Mouse (Mus musculus) hindbrain, postnatal 0 days (tissue): ENCODE data around the gene Hadha. TPM values are rescaled to one million over a fixed set of nuclear protein-coding genes. Genes with fewer than 3 reads are reported as not detected.

Experiments used
- ATAC-seq: fragments of 200-750 bp; cut with Nextera tagmentation; 2 replicates; pipeline ENCODE4 v1.8.0; 2017; ENCODE audit warnings: mild to moderate bottlenecking, moderate TSS enrichment, moderate library complexity
- DNase-seq: peaks from one replicate; pipeline ENCODE4 v3.0.0-alpha.2; 2015; ENCODE audit warnings: low spot score
- H3K27ac ChIP-seq: fragments of 300-500 bp; sonication (generic); 2 replicates; pipeline ENCODE4 v1.5.1; 2014; ENCODE audit warnings: mild to moderate bottlenecking
- H3K27me3 ChIP-seq: fragments of 300-500 bp; sonication (generic); 2 replicates; pipeline ENCODE4 v1.6.1; 2014; ENCODE audit warnings: low read length, mixed read lengths; ENCODE audit not compliant: insufficient read depth
- H3K36me3 ChIP-seq: fragments of 300-500 bp; sonication (generic); 2 replicates; pipeline ENCODE4 v1.6.1; 2014; ENCODE audit warnings: low read length, mixed read lengths; ENCODE audit not compliant: insufficient read depth
- H3K4me1 ChIP-seq: fragments of 300-500 bp; sonication (generic); 2 replicates; pipeline ENCODE4 v1.6.1; 2014; ENCODE audit warnings: antibody characterized with exemption, low read length, mixed read lengths; ENCODE audit not compliant: insufficient read depth
- H3K4me2 ChIP-seq: fragments of 300-500 bp; sonication (generic); 2 replicates; pipeline ENCODE4 v1.6.1; 2014; ENCODE audit warnings: low read depth, mild to moderate bottlenecking, low read length, moderate library complexity, mixed read lengths
- H3K4me3 ChIP-seq: fragments of 300-500 bp; sonication (generic); 2 replicates; pipeline ENCODE4 v1.5.1; 2014; ENCODE audit warnings: low read length
- H3K9ac ChIP-seq: fragments of 300-500 bp; sonication (generic); replicated peaks from 2 replicates; pipeline ENCODE4 v1.6.1; 2014; ENCODE audit warnings: mild to moderate bottlenecking, low read length, moderate library complexity, mixed read lengths
- H3K9me3 ChIP-seq: fragments of 300-500 bp; sonication (generic); 2 replicates; pipeline ENCODE4 v1.6.1; 2016; ENCODE audit warnings: low read length, mixed read lengths
- CTCF ChIP-seq: IDR thresholded peaks from 2 replicates; pipeline ENCODE4 v1.5.1; 2016; ENCODE audit warnings: antibody characterized with exemption, control low read depth, low read depth
- WGBS: fragments of 180-500 bp; shearing (Covaris S2); extraction: QIAGEN DNeasy Blood & Tissue Kit; methylation state at CpG from one replicate; pipeline ENCODE4 v1.1.7; 2014; 5-methylcytosine and 5-hydroxymethylcytosine counted together
- microRNA counts: library from miRNA; unstranded; fragments of <30 nt; microRNA quantifications from one replicate; lab custom pipeline; 2015
- microRNA-seq, 2 experiments: library from miRNA; unstranded; fragments of <30 nt; microRNA quantifications; one replicate each; pipeline ENCODE4; 2016
- polyA plus RNA-seq: library from polyadenylated mRNA; unstranded; fragments of >200 nt; fragmentation: Nextera tagmentation; extraction: Ambion mirVana; gene quantifications from 2 replicates; pipeline ENCODE4 v1.2.1, GENCODE M21; 2015
- total RNA-seq: library from RNA; depleted of rRNA; stranded (reverse); fragments of >200 nt; gene quantifications from 2 replicates; pipeline ENCODE4 v1.2.3, GENCODE M21; 2014; rRNA removed

The Hadha gene
- total and polyA plus RNA-seq, 2 experiments from 2014 or later, result 50.4 to 68.0 TPM

GRCm38 (mm10) chr5:30072825-30073821 is 81.8 kb downstream of the Hadha start, which contains the start of gene Tyms:
TSS of gene Tyms (minus strand) at chr5:30073617.
- WGBS, result 1% methylated on average over 45 of the region's 45 CpGs
- TF ChIP-seq CTCF, result peak; percentile 38
- peak within 1 kb of the TSS; percentile 56 for H3K4me3 ChIP-seq
- no peaks in the 10 kb centered on the region for H3K27me3 ChIP-seq
- no peaks in the 10 kb centered on the region for H3K4me1 ChIP-seq
- peak within 1 kb of the TSS; percentile 80 for H3K4me2 ChIP-seq
- H3K9me3 ChIP-seq, result no peaks in the 10 kb centered on the region
- peaks cover 3% of the 10 kb centered on the region; the same call in 1 of the 2 replicates for H3K36me3 ChIP-seq
- peak within 1 kb of the TSS; percentile 55 for H3K9ac ChIP-seq
- H3K27ac ChIP-seq, result peak within 1 kb of the TSS; percentile 49
- ATAC-seq, result peak; percentile 93
- peak; percentile 86 for DNase-seq

- no peaks in the 10 kb centered on the region for H3K9me3 ChIP-seq
- H3K4me1 ChIP-seq, result no peaks in the 10 kb centered on the region
- H3K4me3 ChIP-seq, result peak overlapping the region; percentile 56
- no peak for DNase-seq
- no peak overlapping the region; the same call in 1 of the 2 replicates for H3K9ac ChIP-seq
- H3K27ac ChIP-seq, result no peak overlapping the region
- H3K4me2 ChIP-seq, result peak overlapping the region; percentile 80
- TF ChIP-seq CTCF, result no peak
- peaks cover 10% of the 10 kb centered on the region; the same call in 1 of the 2 replicates for H3K36me3 ChIP-seq
- ATAC-seq, result no peak
- no peaks in the 10 kb centered on the region for H3K27me3 ChIP-seq
- WGBS, result 64% methylated on average over 3 of the region's 3 CpGs
Observed at GRCm38 (mm10) chr5:30072377-30072776, 82.6 kb downstream of the Hadha start.

- Histone ChIP-seq H3K4me2 (no peak overlapping the region), H3K36me3 (peaks cover 10% of the 10 kb centered on the region; the same call in 1 of the 2 replicates)
Observed at GRCm38 (mm10) chr5:30071677-30072076, 83.3 kb downstream of the Hadha start.

More at GRCm38 (mm10) chr5:30071677-30072076, 83.3 kb downstream of the Hadha start:
- TF ChIP-seq CTCF, result no peak
- H3K4me3 ChIP-seq, result no peak overlapping the region
- H3K27ac ChIP-seq, result no peak overlapping the region
- DNase-seq (no peak), ATAC-seq (no peak)
- H3K9ac ChIP-seq, result no peak overlapping the region
- H3K4me1 ChIP-seq, result no peaks in the 10 kb centered on the region
- no peaks in the 10 kb centered on the region for H3K27me3 ChIP-seq
- H3K9me3 ChIP-seq, result no peaks in the 10 kb centered on the region
- WGBS, result 79% methylated on average over 6 of the region's 6 CpGs

MicroRNAs within 50 kb of the gene (microRNA counts, 519-probe panel; counts per million panel counts)
- not detected for microRNA mmu-miR-1960 (lab: Ali Mortazavi, UCI)

Small RNA genes within 50 kb of the gene (microRNA-seq; reads per million reads assigned to microRNA genes)
- 0.35 to 1.4 reads per million in 2 experiments for gene Mir1960

Other genes starting within 250 kb of the Hadha start
- not detected in 2 replicates for gene Il6, start 142.0 kb downstream of the Hadha start, total RNA-seq
- not detected in 2 replicates for gene Il6, start 142.0 kb downstream of the Hadha start, polyA plus RNA-seq
- 8.3 and 15.4 TPM in 2 replicates for gene Tyms, start 81.5 kb downstream of the Hadha start, total RNA-seq
- gene Tyms, start 81.5 kb downstream of the Hadha start, polyA plus RNA-seq, result 35.2 and 36.2 TPM in 2 replicates
- gene Garem2, start 50.0 kb downstream of the Hadha start, total RNA-seq, result 26.7 and 26.9 TPM in 2 replicates
- gene Garem2, start 50.0 kb downstream of the Hadha start, polyA plus RNA-seq, result 9.5 and 9.7 TPM in 2 replicates
- 3.2 and 6.3 TPM in 2 replicates for gene 3110082J24Rik, start 49.1 kb downstream of the Hadha start, total RNA-seq
- gene 3110082J24Rik, start 49.1 kb downstream of the Hadha start, polyA plus RNA-seq, result 4.3 and 4.9 TPM in 2 replicates
- 56.8 and 68.3 TPM in 2 replicates for gene Hadhb, start 86 bp upstream of the Hadha start, total RNA-seq
- gene Hadhb, start 86 bp upstream of the Hadha start, polyA plus RNA-seq, result 59.9 and 67.5 TPM in 2 replicates
- gene Adgrf3, start 50.6 kb upstream of the Hadha start, total RNA-seq, result 0.37 TPM in 1 of 2 replicates, not detected in the other
- not detected in 2 replicates for gene Adgrf3, start 50.6 kb upstream of the Hadha start, polyA plus RNA-seq
- gene Selenoi, start 77.4 kb upstream of the Hadha start, total RNA-seq, result 99.5 and 108 TPM in 2 replicates
- 20.7 and 23.1 TPM in 2 replicates for gene Selenoi, start 77.4 kb upstream of the Hadha start, polyA plus RNA-seq
- gene Drc1, start 126.2 kb upstream of the Hadha start, total RNA-seq, result 4.6 and 4.9 TPM in 2 replicates
- gene Drc1, start 126.2 kb upstream of the Hadha start, polyA plus RNA-seq, result 6.6 TPM in 2 replicates